24 mouse cellular contexts compared by ENCODE assay signal in genomic region chr1:177022751-177023150, GRCm38 (mm10).
DNase-seq lines count a peak whose midpoint lies in the region; ATAC-seq and TF ChIP-seq lines count a peak whose summit lies in the region.
"Had no signal": no experiment of that assay in that cellular context is flagged by ENCODE, and none has a peak within 500 bp of the region (broad histone marks: within the 10 kb centered on the region; RNA-seq: fewer than 3 reads in every experiment).

No protein-coding gene starts in this region.

- no peak for DNase-seq in forebrain, postnatal 0 days
- peak; percentile 19 for DNase-seq in limb, embryonic 11.5 days (ENCODE audit: low spot score)
- DNase-seq in limb, embryonic 10.5 days (ENCODE audit: low spot score): no peak
- no peak for DNase-seq in CH12.LX (ENCODE audit: extremely low read depth)
- DNase-seq in midbrain, embryonic 10.5 days (ENCODE audit: low spot score): no peak
- DNase-seq: adrenal gland, postnatal 14 days; cerebellum, adult 18-20 months; cerebellum, postnatal 10 days; heart, postnatal 14 days; kidney, adult 18-20 months; kidney, postnatal 10 days; left cerebral cortex, postnatal 4 days; lung, postnatal 4 days; thymus, postnatal 25 days had no signal

- no peak overlapping the region for H3K4me3 ChIP-seq in forebrain, postnatal 0 days (ENCODE audit: low read depth, low read length)
- H3K4me3 ChIP-seq in forebrain, embryonic 12.5 days (replicated peaks): no peak overlapping the region
- no peak overlapping the region for H3K4me3 ChIP-seq in intestine, postnatal 0 days (ENCODE audit: low read depth, low read length)
- no peak overlapping the region for H3K4me3 ChIP-seq in intestine, embryonic 16.5 days (ENCODE audit: low read length)
- no peak overlapping the region for H3K4me3 ChIP-seq in limb, embryonic 11.5 days (ENCODE audit: low read depth, low read length)
- no peak overlapping the region for H3K4me3 ChIP-seq in limb, embryonic 10.5 days
- no peak overlapping the region for H3K4me3 ChIP-seq in CH12.LX (replicated peaks in 1 of 3; ENCODE audit: low read depth in 2 of 3, low read length in 2 of 3, poor library complexity in 1 of 3)
- H3K4me3 ChIP-seq in midbrain, embryonic 10.5 days: no peak overlapping the region
- H3K4me3 ChIP-seq: erythroblast, embryonic 14.5 days; forebrain, embryonic 13.5 days; hindbrain, embryonic 10.5 days; megakaryocyte, embryonic 14.5 days; midbrain, embryonic 13.5 days; neural tube, embryonic 13.5 days; stomach, embryonic 15.5 days had no signal

- no peak overlapping the region for H3K27ac ChIP-seq in forebrain, postnatal 0 days (ENCODE audit: low read depth, low read length)
- H3K27ac ChIP-seq in forebrain, embryonic 12.5 days: no peak overlapping the region
- H3K27ac ChIP-seq in intestine, postnatal 0 days (ENCODE audit: low read depth, low read length): no peak overlapping the region
- no peak overlapping the region for H3K27ac ChIP-seq in intestine, embryonic 16.5 days (ENCODE audit: low read length)
- no peak overlapping the region for H3K27ac ChIP-seq in limb, embryonic 11.5 days (replicated peaks; ENCODE audit: low read depth, low read length)
- no peak overlapping the region for H3K27ac ChIP-seq in limb, embryonic 10.5 days
- no peak overlapping the region for H3K27ac ChIP-seq in CH12.LX (ENCODE audit: insufficient read depth, low read depth)
- no peak overlapping the region for H3K27ac ChIP-seq in midbrain, embryonic 10.5 days (replicated peaks)
- H3K27ac ChIP-seq: forebrain, embryonic 13.5 days; hindbrain, embryonic 10.5 days; midbrain, embryonic 13.5 days; neural tube, embryonic 13.5 days; stomach, embryonic 15.5 days had no signal

- TF ChIP-seq POLR2A in CH12.LX (IDR thresholded peaks at IDR 0.05; ENCODE audit: low read depth, low read length): no peak

- in situ Hi-C loops in CH12.LX (cut with MboI; ENCODE audit: low pct_ligation_motif_present, low pct_unique_long_range_greater_than_20kb, low sequenced_read_pairs): loop anchor here (25.0 kb wide), 1 partner anchor 310 kb away; no protein-coding TSS in a partner anchor

- no peaks in the 10 kb centered on the region for H3K79me2 ChIP-seq in CH12.LX (replicated peaks; ENCODE audit: control insufficient read depth, extremely low read depth, insufficient read depth, poor library complexity, severe bottlenecking)

- dilution Hi-C loops in CH12.LX (cut with MboI; ENCODE audit: extremely low pct_ligation_motif_present, extremely low pct_unique_long_range_greater_than_20kb, low sequenced_read_pairs): no loop called here

- ATAC-seq in forebrain, postnatal 0 days: no peak
- ATAC-seq in forebrain, embryonic 12.5 days (ENCODE audit: low FRiP score): no peak
- no peak for ATAC-seq in intestine, postnatal 0 days
- ATAC-seq in intestine, embryonic 16.5 days: no peak
- ATAC-seq in limb, embryonic 11.5 days (ENCODE audit: insufficient number of reproducible peaks, low FRiP score, low TSS enrichment, low read depth): no peak
- ATAC-seq: forebrain, embryonic 13.5 days; midbrain, embryonic 13.5 days had no signal

- H3K4me2 ChIP-seq in forebrain, postnatal 0 days (ENCODE audit: low read depth): no peak overlapping the region
- no peak overlapping the region for H3K4me2 ChIP-seq in forebrain, embryonic 12.5 days
- no peak overlapping the region for H3K4me2 ChIP-seq in intestine, postnatal 0 days (replicated peaks; ENCODE audit: low read depth)
- no peak overlapping the region for H3K4me2 ChIP-seq in intestine, embryonic 16.5 days (ENCODE audit: low read depth, low read length)
- H3K4me2 ChIP-seq in limb, embryonic 11.5 days (ENCODE audit: low read depth, severe bottlenecking): no peak overlapping the region
- no peak overlapping the region for H3K4me2 ChIP-seq in CH12.LX (ENCODE audit: insufficient read depth, low read depth, poor library complexity, severe bottlenecking)
- H3K4me2 ChIP-seq: forebrain, embryonic 13.5 days; midbrain, embryonic 13.5 days; neural tube, embryonic 13.5 days; stomach, embryonic 15.5 days had no signal

- no peaks in the 10 kb centered on the region for H3K9me3 ChIP-seq in forebrain, postnatal 0 days (ENCODE audit: low read length)
- H3K9me3 ChIP-seq in forebrain, embryonic 12.5 days: no peaks in the 10 kb centered on the region
- H3K9me3 ChIP-seq in intestine, postnatal 0 days (ENCODE audit: control insufficient read depth): no peaks in the 10 kb centered on the region
- no peaks in the 10 kb centered on the region for H3K9me3 ChIP-seq in intestine, embryonic 16.5 days (ENCODE audit: control insufficient read depth, low read length)
- no peaks in the 10 kb centered on the region for H3K9me3 ChIP-seq in limb, embryonic 11.5 days (ENCODE audit: control insufficient read depth, low read length)
- no peaks in the 10 kb centered on the region for H3K9me3 ChIP-seq in limb, embryonic 10.5 days (replicated peaks)
- no peaks in the 10 kb centered on the region for H3K9me3 ChIP-seq in CH12.LX (replicated peaks; ENCODE audit: low read length)
- no peaks in the 10 kb centered on the region for H3K9me3 ChIP-seq in midbrain, embryonic 10.5 days (replicated peaks)
- H3K9me3 ChIP-seq: forebrain, embryonic 13.5 days; hindbrain, embryonic 10.5 days; megakaryocyte, embryonic 14.5 days; midbrain, embryonic 13.5 days; neural tube, embryonic 13.5 days; stomach, embryonic 15.5 days had no signal

- no peaks in the 10 kb centered on the region for H3K27me3 ChIP-seq in forebrain, postnatal 0 days (ENCODE audit: insufficient read depth, low read length)
- H3K27me3 ChIP-seq in forebrain, embryonic 12.5 days: no peaks in the 10 kb centered on the region
- H3K27me3 ChIP-seq in intestine, postnatal 0 days (replicated peaks; ENCODE audit: control insufficient read depth, insufficient read depth, low read length): no peaks in the 10 kb centered on the region
- H3K27me3 ChIP-seq in intestine, embryonic 16.5 days (replicated peaks; ENCODE audit: control insufficient read depth, insufficient read depth, low read length): no peaks in the 10 kb centered on the region
- no peaks in the 10 kb centered on the region for H3K27me3 ChIP-seq in limb, embryonic 11.5 days (ENCODE audit: control insufficient read depth, insufficient read depth, low read length)
- H3K27me3 ChIP-seq in limb, embryonic 10.5 days (ENCODE audit: low read depth, poor library complexity, severe bottlenecking): no peaks in the 10 kb centered on the region
- H3K27me3 ChIP-seq in CH12.LX (replicated peaks): no peaks in the 10 kb centered on the region
- no peaks in the 10 kb centered on the region for H3K27me3 ChIP-seq in midbrain, embryonic 10.5 days (ENCODE audit: low read depth, poor library complexity, severe bottlenecking)
- H3K27me3 ChIP-seq: forebrain, embryonic 13.5 days; megakaryocyte, embryonic 14.5 days; midbrain, embryonic 13.5 days; neural tube, embryonic 13.5 days; stomach, embryonic 15.5 days had no signal

- WGBS in forebrain, postnatal 0 days: 79% methylated on average over 3 of the region's 3 CpGs
- 75% methylated on average over 3 of the region's 3 CpGs for WGBS in forebrain, embryonic 12.5 days
- WGBS in intestine, postnatal 0 days: 78% methylated on average over 3 of the region's 3 CpGs
- 72% methylated on average over 3 of the region's 3 CpGs for WGBS in intestine, embryonic 16.5 days
- 79% methylated on average over 3 of the region's 3 CpGs for WGBS in limb, embryonic 11.5 days
- 69% methylated on average over 3 of the region's 3 CpGs for WGBS in limb, embryonic 10.5 days
- WGBS in midbrain, embryonic 10.5 days: 72% methylated on average over 3 of the region's 3 CpGs

- TF ChIP-seq RAD21 in CH12.LX (IDR thresholded peaks at IDR 0.05; ENCODE audit: low read depth, low read length): peak; percentile 50

- no peak overlapping the region for H3K9ac ChIP-seq in forebrain, postnatal 0 days
- no peak overlapping the region for H3K9ac ChIP-seq in forebrain, embryonic 12.5 days
- no peak overlapping the region for H3K9ac ChIP-seq in intestine, postnatal 0 days (ENCODE audit: low read depth, low read length)
- no peak overlapping the region for H3K9ac ChIP-seq in intestine, embryonic 16.5 days (ENCODE audit: low read depth, low read length)
- H3K9ac ChIP-seq in limb, embryonic 11.5 days (ENCODE audit: low read length): no peak overlapping the region
- H3K9ac ChIP-seq in CH12.LX (ENCODE audit: insufficient read depth, low read depth): no peak overlapping the region
- H3K9ac ChIP-seq: forebrain, embryonic 13.5 days; midbrain, embryonic 13.5 days; neural tube, embryonic 13.5 days; stomach, embryonic 15.5 days had no signal

- peak; percentile 22; the same call in 1 of the 2 replicates for TF ChIP-seq CTCF in forebrain, postnatal 0 days (IDR thresholded peaks at IDR 0.05; ENCODE audit: low read depth)
- TF ChIP-seq CTCF in intestine, postnatal 0 days (IDR thresholded peaks at IDR 0.05; ENCODE audit: low read depth): peak; percentile 29
- TF ChIP-seq CTCF in CH12.LX (conservative IDR thresholded peaks at IDR 0.05 in 1 of 2, IDR thresholded peaks at IDR 0.05 in 1 of 2; ENCODE audit: low read depth in 2 of 2, low read length in 2 of 2): peak in 1 of 2 experiments; percentile 54; a peak in 2 of 4 replicates

- H3K36me3 ChIP-seq in forebrain, postnatal 0 days (ENCODE audit: insufficient read depth): peaks cover 28% of the 10 kb centered on the region
- H3K36me3 ChIP-seq in forebrain, embryonic 12.5 days (replicated peaks): peaks cover 28% of the 10 kb centered on the region
- H3K36me3 ChIP-seq in intestine, postnatal 0 days (ENCODE audit: control insufficient read depth, insufficient read depth): peaks cover 5% of the 10 kb centered on the region; the same call in 1 of the 2 replicates
- H3K36me3 ChIP-seq in intestine, embryonic 16.5 days (ENCODE audit: control insufficient read depth, insufficient read depth, low read length): no peaks in the 10 kb centered on the region
- H3K36me3 ChIP-seq in limb, embryonic 11.5 days (ENCODE audit: control insufficient read depth, insufficient read depth, low read length): no peaks in the 10 kb centered on the region
- H3K36me3 ChIP-seq in limb, embryonic 10.5 days: peaks cover 21% of the 10 kb centered on the region
- H3K36me3 ChIP-seq in CH12.LX (replicated peaks in 1 of 2; ENCODE audit: control insufficient read depth in 1 of 2, insufficient read depth in 1 of 2, low read length in 1 of 2): peaks cover 4 to 10% of the 10 kb centered on the region in 2 experiments
- H3K36me3 ChIP-seq in midbrain, embryonic 10.5 days: peaks cover 50% of the 10 kb centered on the region
- H3K36me3 ChIP-seq: stomach, embryonic 15.5 days had no signal

- H3K4me1 ChIP-seq in forebrain, postnatal 0 days (ENCODE audit: insufficient read depth): no peaks in the 10 kb centered on the region
- H3K4me1 ChIP-seq in forebrain, embryonic 12.5 days: peaks cover 11% of the 10 kb centered on the region
- no peaks in the 10 kb centered on the region for H3K4me1 ChIP-seq in intestine, postnatal 0 days (replicated peaks; ENCODE audit: control insufficient read depth, insufficient read depth, low read length)
- no peaks in the 10 kb centered on the region for H3K4me1 ChIP-seq in intestine, embryonic 16.5 days (ENCODE audit: control insufficient read depth, insufficient read depth, low read length)
- H3K4me1 ChIP-seq in limb, embryonic 11.5 days (ENCODE audit: control insufficient read depth, insufficient read depth, low read length): no peaks in the 10 kb centered on the region
- H3K4me1 ChIP-seq in limb, embryonic 10.5 days: no peaks in the 10 kb centered on the region
- peaks cover 6 to 16% of the 10 kb centered on the region in 2 experiments for H3K4me1 ChIP-seq in CH12.LX (ENCODE audit: control insufficient read depth in 1 of 2, insufficient read depth in 2 of 2)
- H3K4me1 ChIP-seq in midbrain, embryonic 10.5 days: peaks cover 20% of the 10 kb centered on the region
- H3K4me1 ChIP-seq: midbrain, embryonic 13.5 days; neural tube, embryonic 13.5 days; stomach, embryonic 15.5 days had no signal

- TF ChIP-seq EP300 in CH12.LX (IDR thresholded peaks at IDR 0.05; ENCODE audit: low read length): no peak
